Mouse (Mus musculus): Measurements from ENCODE around the gene Vash1.
A peak's percentile ranks its signal among the peaks of the same experiment; 100 is the strongest.

The Vash1 gene

DNA sequence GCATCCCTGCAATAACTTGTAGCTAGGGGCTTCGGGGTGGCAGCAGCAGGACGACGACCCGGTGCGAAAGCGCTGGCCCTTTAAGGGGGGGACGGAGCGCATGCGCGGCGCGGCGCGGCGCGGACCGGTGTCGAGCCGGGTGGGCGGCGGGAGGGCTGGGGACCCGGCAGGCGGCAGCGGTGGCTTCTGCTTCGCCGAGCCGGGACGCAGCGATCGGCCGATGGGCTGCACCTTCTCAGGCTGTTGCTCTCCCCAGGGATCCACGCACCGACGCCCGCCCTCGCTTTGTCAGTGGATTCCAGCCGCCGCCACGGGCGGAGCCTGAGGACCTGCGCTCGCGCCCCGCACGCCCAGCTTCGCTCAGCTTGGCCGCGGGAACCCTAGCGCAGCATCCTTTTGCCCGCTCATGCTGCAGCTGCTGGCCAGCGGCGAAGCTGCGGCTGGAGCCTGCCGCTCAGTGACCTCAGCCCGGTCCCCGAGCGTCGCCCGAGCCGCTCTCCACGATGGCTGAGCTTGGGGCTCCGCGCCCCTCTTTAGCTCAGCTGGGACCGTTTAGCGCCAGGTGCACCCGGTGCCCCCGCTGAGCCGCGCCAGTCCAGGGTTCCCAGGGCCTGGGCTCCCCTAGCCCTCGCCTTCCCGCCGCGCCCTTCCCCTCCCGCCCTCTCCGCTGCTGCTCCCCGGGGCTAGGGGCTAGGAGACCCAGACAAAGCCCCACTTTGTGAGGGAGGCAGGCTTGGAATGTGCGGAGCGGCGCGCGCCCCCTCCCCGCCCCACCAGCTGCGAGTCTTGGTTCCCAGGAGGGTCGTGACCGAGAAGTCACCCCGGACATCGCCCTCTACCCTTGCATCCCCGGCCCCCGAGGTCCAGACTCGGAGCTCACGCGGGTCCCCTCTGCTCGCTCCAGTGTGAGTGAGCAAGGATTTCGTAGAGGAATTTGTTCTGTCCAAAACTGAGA, at the start of gene Vash1:
Gene Vash1, plus strand, starts transcription at position 110 of the 955 bp plus-strand sequence.
- DNase-seq (ENCODE audit: low spot score in 2 of 2): peak; percentile 81 to 83

DNA sequence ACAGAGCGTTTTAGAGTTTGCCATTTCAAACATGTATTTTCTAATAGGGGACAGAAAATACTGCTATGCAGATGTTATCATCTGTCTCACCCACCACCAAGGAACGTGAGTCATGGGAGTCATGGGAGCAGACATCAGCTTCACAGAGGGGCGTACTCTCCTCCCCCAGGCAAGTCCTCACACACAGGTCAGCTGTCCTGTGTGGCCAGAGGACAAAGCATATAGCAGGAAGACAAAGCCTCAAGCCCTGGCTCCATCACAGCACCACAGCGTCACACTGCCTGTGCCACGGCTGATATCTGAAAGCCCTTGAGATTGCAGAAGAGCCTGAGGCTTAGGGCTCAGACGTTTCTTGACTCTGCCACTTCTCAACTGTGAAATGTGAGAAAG, 49.7 kb upstream of the Vash1 start:
- DNase-seq (ENCODE audit: low spot score in 2 of 2): no peak

- peak in 1 of 2 experiments; percentile 53 for DNase-seq (ENCODE audit: low spot score in 2 of 2)
Observed at GRCm38 (mm10) chr12:86641763-86642162, 36.7 kb upstream of the Vash1 start.

GRCm38 (mm10) chr12:86644512-86645273, 33.8 kb upstream of the Vash1 start:
- peak; percentile 76 to 85 for DNase-seq (ENCODE audit: low spot score in 2 of 2)

DNA sequence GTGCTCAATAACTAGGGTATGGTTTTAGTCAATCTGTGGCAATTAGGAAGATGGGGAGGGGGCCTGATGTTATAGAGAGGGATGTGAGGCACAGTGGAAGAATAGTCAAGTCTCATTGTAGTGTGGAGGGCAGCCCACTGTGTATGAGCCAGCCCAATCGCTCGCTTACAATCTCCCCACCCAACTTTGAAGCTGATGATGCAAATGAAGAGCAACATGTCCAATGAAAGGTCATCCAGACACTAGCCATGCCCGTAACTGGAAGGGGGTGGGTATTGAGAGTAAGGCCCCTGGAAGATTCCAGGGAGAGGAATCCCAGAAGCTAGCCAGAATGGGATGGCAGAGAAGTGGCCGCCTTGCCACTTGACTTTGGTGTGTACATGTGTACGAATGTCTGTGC, 33.0 kb upstream of the Vash1 start:
- no peak for DNase-seq (ENCODE audit: low spot score in 2 of 2)

GRCm38 (mm10) chr12:86646831-86647230, 31.7 kb upstream of the Vash1 start:
- peak; percentile 70 to 74 for DNase-seq (ENCODE audit: low spot score in 2 of 2)

DNA sequence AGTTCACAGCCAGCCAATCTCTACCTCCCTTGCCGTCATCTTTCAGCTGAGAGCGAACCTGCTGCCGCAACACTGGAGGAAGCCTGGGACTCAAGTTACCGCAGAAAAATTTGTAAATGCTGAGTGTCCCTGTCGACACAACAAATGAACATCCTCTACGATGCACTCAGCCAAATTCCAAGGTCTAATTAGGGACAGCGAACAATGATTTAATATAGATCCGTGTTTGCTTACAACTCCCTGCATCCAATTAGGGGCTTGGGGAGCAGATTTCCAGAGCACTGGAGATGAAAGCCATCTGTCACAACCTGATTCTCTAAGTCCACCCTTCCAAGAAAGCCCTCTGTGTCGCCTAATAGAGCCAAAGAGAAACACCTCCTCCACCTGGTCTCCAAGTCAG, 31.2 kb upstream of the Vash1 start:
- no peak for DNase-seq (ENCODE audit: low spot score in 2 of 2)

DNA sequence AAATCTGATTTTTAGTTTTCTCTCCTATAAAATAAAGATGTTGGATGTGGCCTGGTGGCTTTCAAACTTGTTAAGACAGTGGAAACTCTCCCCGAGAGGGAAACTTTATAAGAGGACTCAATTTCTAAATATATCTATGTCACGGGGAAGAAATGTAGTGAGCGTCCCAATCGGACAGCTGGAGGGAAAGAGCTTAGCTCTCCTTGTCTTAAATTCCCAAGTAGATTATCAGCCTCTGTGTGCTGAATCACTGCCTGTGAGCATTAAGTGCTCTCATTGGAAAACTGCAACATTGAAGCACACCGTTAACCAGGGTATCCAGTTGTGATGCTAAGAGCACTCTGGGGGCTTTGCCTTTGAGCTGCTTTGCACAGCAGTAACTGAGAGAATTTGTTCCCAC, 30.8 kb upstream of the Vash1 start:
- no peak for DNase-seq (ENCODE audit: low spot score in 2 of 2)

- no peak for DNase-seq (ENCODE audit: low spot score in 2 of 2)
Observed at GRCm38 (mm10) chr12:86648489-86648888, 30.0 kb upstream of the Vash1 start.

DNA sequence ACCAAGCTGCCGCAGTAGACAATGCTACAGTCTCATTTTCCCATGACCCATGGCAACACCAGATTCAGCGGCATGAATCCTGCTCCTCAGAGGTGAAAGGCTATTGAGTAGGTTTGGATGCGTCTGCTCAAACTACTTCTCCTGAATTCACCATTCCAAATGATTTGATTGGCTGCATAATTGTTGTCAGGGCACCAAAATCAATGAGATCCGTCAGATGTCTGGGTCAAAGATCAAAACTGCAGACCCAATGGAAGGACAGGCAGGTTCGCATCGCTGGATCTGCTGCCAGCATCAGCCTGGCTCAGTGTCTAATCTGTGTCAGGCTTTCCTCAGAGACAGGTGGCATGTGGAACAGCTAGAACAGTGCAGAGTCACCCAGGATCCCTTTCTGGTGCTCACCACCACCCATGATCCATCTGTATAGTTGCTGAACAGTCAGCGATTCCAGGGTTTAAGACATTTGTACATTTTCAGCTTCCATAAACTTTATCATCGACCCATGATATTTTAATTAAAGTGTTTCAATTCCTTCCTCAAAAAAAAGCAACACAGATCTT, 27.1 kb upstream of the Vash1 start:
- no peak for DNase-seq (ENCODE audit: low spot score in 2 of 2)

DNA sequence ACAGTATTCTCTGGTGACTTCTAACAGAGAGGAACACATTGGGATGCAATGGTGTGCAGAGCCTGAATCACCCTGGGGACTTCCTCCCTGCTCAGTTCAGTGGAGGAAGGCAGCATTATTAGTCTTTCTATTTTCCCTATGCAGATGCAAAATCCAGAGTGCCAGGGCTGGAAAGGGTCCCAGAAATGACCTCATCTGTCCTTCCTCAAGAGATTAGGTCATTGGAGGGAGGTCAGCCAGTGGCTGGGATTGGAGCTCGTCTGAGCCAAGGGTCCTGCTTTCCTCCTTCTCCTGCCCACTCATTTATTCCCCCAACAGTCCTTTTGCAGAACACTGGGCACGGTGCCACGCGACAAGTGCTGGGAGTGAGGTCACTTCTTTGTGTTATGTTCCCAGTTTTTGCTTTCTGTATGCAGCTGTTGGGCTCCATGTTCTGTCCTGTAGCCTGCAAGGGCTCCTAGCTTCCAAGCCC, 25.9 kb upstream of the Vash1 start:
- peak; percentile 92 for DNase-seq (ENCODE audit: low spot score in 2 of 2)

DNA sequence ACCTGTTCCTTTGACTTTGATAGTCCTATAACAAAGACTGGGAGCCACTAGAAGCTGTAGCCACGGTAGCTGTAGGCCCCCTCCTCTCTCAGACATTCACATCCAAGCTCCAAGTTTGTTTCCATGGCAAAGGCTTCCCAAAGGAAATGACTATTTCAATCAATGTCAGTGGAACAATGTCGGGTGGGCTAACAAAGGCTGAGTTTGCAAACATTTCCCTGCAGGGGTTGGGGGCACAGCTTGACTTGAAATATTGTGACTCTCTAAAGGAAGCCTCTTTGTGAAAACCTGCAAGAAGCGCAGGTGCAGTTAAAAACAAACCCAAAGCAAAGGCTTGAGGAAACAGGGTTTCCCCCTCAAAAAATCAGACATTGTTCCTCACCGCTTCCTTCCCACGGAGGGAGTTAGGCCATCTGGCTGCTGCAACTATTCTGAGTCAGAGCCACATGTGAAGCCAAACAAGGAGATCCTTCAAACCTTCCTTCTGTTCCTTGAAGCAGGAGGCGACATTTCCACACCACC, 19.0 kb upstream of the Vash1 start:
- DNase-seq (ENCODE audit: low spot score in 2 of 2): peak; percentile 57 to 71

DNA sequence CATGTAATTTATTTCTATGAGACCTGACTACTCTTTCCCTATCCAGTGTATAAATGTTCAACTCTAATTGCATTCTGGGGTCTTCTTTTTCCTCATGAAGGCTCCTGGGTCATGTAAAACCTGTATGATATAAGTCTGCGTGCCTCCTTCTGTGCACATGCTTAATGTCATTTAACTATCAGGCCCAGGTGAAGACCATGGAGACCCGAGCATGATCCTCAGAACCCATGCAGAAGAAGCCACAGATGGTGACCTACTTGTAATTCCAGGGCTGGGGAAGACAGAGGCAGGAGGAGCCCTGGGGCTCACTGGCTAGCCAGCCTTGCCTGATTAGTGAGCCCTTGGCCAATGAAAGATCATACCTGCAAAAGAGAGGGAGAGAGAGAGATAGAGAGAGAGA, 18.0 kb upstream of the Vash1 start:
- no peak for DNase-seq (ENCODE audit: low spot score in 2 of 2)

DNA sequence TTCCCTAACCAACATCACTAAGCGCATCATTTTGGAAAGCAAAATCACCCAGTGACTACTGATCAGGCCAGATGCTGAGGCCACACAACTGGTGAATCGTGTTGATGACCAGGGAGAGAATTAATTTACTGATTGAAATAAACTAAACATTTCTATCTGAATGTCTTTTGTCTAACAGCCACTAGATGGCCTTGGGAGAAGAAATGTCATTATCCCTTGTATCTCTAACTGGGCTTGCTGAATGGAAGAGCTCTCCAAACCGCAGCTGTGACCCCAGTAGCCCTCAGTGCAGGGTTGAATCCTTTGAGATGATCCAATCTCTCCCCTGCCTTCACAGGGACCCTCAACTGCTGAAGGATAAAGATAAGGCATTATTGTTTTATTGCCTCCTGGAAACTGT, 12.8 kb upstream of the Vash1 start:
- DNase-seq (ENCODE audit: low spot score in 2 of 2): no peak

DNA sequence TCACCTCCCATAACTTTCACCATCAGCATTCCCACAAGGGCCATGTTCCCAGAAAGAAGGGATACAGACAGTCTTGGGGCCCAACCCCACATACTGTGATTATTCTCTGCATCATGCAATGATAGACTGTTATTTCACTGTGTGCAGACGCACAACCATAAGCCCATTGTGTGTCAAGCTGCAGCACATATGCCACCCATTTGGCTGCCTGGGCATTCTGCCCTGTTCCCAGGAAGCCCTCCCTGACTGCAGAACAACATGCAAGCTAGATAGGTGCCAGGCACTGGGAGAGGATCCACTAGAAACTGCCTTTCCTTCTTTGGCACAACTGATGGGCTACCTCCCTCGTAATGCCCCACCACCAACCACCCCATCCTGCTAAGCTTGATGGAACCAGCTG, 10.1 kb upstream of the Vash1 start:
- no peak for DNase-seq (ENCODE audit: low spot score in 2 of 2)

DNA sequence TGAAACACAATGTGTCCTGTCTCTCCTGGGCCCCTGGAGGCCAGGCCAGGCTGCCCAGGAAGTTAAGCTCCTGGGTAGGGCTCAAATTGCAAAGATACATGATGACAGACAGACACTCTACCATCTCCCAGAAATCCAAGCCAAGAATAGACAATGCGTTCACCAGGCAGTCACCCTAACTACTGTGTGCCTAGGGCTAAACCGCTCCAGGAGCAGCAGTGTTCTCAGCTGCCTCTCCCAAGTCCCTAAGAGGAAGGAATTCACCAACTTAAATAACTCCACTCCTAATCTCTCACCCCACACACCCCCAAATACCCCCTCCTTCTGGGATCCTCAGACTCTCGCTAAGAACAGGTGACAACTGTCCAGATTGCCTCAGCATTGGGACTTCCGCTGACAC, 6.4 kb upstream of the Vash1 start:
- DNase-seq (ENCODE audit: low spot score in 2 of 2): no peak

- DNase-seq (ENCODE audit: low spot score in 2 of 2): no peak
Observed at GRCm38 (mm10) chr12:86672507-86672906, 6.0 kb upstream of the Vash1 start.

DNA sequence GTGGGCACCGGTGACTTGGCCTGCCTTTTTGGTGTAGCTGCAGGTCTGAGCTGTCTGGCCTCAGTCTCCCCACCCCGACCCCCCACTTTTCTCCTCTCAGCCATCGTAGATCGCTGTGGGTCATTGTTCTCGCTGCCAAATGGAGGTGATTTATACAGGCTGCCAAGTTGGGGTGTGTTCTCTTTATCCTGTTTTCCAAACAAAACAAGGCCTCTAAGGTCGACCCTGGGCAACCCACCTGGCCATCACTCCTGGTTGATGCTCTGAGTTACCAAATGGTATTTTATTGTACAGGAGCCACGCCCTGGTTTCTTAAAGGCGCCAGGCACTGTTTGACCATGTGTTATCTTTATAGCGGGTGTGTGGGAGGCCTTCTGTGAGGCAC, 1.0 kb downstream of the Vash1 start:
- DNase-seq (ENCODE audit: low spot score in 2 of 2): peak in 1 of 2 experiments; percentile 64

GRCm38 (mm10) chr12:86679991-86680491, 1.5 kb downstream of the Vash1 start:
- no peak for DNase-seq (ENCODE audit: low spot score in 2 of 2)

DNA sequence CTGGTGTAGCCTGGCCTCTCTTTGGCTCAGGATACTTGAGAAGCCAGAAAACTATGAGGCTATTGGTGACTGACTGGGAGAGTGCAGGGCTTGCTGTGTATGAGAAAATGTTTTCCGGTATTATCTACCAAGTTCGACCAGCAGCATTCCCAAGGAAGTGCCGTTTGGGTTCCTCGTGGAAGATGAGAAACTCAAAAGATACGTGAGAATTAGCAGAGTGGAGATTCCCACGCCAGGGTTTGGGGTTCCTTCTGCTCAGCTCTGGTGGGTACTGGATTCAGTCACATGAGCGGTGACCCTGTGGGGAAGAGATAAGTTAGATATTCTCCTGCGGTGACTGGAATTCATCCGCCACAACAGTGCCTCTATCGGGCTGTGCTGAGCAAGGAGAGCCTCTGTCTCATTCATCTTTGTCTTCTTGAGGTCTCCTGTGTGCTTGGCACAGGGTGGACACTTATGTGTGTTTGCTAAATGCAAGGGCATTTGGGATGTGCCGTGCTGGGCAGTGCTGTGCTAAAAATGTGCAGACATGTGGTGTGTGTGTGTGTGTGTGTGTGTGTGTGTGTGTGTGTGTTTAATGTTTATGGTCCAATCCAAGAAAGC, 2.2 kb downstream of the Vash1 start:
- peak in 1 of 2 experiments; percentile 58 for DNase-seq (ENCODE audit: low spot score in 2 of 2)

DNA sequence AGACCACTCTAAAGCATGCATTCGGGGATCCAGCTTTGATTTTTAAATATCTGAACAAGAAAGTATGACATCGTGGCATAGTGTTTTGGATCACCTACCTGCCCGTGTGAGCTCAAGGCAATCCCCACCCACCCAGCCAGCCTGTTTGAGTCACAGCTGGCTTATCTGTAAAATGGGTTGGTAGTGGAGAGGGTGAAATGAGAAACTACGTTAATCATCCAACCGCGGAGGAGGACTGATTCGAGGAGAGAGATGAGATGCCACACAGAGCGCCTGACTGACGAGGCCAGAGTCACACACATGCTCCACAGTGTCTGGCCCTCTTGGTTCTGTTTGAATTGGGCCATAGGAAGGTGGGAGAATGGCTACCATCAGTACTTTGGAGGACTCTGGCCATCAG, 3.1 kb downstream of the Vash1 start:
- DNase-seq (ENCODE audit: low spot score in 2 of 2): peak in 1 of 2 experiments; percentile 39
